Mouse (Mus musculus) cerebellum, adult 11 months (tissue): ENCODE measurements around the gene Lrba.

ENCODE experiments used
- DNase-seq: peaks from one replicate; pipeline ENCODE4 v3.0.0; 2022

Lrba gene

DNA sequence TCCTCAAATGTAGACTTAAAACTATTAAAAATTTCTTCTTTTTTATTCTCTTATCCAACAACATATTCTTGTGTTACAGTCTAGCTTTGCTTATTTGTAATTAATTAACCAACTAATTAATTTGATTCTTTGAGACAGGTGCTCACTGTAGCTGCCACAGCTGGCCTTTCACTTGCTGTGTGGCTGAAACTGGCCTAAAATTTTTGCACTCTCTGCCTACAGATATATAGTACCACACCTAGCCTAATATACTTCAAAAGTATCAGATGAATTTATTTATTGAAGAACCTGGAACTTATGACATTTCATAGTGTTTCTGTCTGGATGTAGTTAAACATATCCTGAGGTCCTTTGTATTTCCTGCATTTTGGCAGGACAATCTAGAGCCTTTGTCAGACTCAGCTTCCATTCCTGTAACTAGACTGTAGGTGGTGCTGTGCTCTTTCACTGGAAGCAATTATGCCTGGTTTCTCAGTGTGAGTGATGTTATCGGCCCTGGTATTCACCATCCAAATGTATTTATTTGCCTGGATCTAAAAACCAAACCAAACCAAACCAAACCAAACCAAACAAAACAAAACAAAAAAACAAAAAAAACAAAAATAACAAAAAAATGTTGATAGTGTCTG, 43.7 kb downstream of the Lrba start:
- DNase-seq: no peak

DNA sequence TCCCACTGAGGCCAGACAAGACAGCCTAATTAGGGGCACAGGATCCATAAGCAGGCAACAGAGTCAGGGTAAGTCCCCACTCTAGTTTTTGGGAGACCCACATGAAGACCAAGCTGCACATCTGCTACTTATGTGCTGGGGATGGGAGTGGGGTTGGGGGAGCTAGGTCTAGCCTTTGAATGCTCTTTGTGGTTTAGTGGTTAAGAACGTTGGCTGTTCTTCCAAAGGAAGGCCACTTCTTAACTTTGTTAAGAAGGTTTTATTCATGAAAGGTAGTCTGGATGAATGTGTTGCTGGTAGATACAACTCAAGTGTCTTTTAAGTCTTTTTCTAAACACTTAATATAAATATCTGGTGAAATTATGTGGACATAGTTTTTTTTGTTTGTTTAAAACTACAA, 51.2 kb downstream of the Lrba start:
- no peak for DNase-seq

DNA sequence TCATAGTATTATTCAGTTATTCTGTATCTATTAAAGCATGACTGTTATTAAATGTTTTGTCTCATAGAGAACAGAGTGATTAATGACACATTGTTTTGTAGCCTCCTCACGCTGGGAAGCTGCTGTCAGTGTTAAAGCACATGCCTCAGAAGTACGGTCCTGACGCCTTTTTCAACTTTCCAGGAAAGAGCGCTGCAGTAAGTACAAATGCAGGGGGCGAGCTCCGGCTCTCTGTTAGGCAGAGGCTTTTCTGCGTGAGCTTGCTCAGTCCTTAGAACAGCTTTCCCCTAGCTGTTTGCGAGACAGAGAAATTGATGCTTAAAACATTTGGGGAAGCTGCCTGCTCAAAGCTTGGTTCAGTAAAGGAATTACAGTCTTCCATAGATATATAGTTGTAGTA, 66.8 kb downstream of the Lrba start:
- DNase-seq: no peak

DNA sequence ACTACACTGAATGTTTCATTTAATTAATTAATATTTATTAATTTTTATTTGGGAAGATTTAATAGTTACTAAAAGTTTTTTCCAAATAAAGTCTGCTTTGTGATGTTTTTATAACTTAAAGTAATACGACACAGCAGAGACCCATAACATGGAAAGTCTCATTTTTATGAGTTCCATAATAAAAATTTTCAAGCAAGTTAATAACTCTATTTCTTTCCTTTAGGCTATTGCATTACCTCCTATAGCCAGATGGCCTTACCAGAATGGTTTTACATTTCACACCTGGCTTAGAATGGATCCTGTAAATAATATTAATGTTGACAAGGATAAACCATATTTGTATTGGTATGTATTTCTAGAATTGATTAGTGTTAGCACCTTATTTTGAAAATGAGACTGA, 70.4 kb downstream of the Lrba start:
- no peak for DNase-seq

DNA sequence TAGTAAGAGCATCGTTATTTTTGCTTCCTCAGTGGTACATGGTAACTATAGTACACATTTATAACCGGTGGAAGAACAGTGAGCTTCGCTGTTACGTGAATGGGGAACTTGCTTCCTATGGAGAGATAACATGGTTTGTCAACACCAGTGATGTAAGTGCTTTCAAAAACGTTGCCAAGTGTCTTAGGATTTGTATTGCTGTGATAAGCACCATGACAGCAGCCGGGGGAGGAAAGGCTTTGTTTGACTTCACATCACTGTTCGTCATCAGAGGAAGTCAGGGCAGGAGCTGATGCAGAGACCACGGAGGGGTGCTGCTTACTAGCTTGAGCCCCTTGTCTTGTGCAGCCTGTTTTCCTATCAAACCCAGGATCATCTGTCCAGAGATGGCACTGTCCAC, 71.7 kb downstream of the Lrba start:
- no peak for DNase-seq

DNA sequence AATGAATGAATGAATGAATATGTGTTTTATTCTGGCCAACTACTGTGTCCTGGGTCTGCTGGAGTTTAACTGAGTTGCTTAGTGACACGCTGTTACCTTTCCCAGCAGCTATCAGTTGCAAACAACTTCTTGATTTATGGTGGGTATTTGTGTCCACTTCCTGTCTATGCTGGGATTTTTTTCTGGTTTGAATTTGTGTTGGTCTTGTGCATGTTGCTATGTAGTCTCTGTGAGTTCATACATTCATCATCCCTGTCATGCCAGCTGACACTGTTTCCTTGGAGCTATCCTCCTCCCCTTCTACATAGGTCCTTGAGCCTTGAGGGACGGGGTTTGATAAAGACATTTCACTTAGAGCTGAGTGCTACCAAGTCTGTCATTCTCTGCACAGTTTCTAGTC, 84.4 kb downstream of the Lrba start:
- DNase-seq: no peak

DNA sequence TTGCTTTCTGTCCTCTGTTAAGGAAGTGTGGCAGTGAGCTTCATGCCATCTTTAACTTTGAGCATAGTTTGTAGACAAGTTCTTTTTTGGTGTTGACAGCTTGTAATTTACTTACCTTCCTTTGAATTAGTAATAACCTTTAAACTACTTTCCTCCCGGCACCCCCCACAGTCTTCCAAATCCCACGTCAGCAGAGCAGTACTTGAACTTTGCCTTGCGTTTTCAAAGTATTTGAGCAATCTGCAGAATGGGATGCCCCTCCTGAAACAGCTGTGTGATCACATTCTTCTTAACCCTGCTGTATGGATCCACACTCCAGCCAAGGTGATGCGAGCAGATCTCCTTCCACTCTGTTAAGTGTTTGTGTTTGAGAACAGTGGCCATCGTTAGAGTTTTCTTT, 85.7 kb downstream of the Lrba start:
- no peak for DNase-seq

DNA sequence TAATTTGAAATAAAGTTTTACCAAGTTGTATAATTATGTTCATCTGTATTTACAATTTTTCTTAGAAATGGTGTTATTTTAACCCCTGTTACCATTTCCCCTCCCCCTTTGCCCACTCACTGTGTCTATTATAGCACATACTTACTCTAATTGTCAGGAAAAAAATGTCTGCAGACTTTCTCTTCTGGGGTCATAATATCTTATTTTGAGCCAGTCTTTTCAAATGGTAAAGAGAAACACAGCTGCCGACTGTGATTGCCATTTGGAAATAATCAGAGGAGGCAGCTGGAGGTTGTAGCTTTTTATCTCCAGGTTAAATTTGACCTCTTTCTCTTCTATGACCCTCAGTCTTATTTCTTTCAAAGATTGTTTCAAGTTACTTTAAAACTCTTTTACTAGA, 86.9 kb downstream of the Lrba start:
- DNase-seq: no peak

DNA sequence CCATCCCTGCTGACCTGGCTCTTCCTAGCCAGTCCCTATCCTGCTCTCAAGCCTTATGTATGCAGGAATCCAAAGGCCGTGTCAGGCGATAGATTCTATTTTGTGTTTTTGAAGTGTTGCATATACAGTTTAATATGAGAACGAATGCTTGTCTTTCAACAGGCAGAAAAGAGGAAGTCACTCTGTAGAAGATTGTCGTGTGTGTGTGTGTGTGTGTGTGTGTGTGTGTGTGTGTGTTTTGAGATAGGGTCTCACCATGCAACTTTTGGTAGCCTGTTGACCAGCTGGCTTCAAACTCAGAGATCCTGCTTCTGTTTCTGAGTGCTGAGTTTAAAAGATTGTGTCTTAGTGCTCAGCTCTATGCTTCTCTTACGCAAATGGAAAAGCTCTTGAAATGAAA, 93.2 kb downstream of the Lrba start:
- no peak for DNase-seq

DNA sequence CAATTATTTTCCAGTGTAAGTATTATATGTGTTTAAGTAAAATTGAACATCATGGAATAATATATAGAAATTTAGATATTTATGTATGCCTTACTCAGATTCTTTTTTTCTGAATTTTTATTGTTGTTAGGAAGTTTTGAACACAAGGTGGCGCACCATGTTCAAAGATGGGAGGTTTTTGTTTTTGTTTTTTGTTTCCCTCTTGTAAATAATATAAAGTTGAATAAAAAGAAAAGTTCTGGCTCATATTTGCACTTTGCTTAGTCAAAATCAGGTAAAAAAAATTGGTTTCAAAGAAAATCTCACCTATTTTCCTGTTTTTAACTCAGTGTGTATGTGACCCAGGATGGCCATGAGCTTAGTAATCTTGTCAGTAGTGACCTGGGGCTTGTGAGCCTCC, 104.1 kb downstream of the Lrba start:
- DNase-seq: no peak

DNA sequence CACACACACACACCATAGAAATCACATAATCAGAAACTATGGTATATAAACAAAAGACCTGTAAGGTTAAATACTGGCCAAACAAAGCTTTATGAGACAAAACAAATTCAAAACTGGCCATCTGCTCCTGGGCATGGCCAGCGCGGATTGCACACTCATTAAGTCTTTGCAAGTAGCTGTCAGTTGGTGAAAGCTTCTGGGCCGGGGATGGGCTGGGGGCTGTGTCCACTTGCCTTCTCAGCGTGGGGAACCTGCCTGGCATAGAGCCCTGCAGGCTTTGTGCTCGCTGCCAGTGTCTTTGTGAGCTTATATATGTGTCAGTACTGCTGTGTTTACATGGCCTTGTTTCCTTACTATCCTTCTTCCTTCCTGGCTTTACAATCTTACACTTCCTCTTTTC, 118.8 kb downstream of the Lrba start:
- no peak for DNase-seq

DNA sequence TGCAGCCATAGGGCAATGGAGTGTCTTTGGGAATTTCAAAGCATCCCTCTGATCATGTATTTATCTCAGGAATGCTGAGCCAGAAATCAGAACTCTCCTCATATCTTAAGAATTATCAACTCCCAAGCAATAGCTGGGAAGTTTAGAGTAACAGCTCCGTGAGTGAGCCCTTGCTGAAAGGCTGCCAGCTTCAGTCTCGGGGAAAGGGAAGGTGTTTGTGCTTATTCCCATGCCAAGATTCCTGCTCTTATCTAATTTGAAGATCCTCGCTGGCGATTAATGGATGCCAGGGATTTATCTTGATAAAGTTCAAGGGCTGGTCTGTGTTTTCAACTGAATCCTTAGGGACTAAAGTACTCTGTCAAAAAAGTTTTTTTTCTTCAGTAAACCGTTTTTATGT, 138.0 kb downstream of the Lrba start:
- DNase-seq: no peak

DNA sequence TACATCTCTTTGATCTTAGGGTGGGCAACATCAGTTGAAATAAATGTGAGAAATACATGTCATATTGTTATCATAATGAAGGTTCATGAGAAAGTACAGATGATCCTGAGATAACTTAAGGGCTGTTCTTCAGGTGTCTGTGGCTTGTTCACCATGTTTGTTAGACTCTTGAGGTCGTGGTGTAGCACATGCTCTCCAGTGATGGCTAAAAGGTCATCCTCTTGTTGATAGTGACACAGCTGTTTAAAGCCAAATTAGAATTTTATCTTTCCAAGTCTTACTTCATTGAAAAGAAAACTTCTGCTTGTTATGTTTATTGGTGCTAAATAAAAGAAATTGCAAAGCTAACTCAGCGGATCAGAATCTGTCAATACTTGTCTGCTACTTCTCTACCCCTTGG, 147.0 kb downstream of the Lrba start:
- DNase-seq: no peak

DNA sequence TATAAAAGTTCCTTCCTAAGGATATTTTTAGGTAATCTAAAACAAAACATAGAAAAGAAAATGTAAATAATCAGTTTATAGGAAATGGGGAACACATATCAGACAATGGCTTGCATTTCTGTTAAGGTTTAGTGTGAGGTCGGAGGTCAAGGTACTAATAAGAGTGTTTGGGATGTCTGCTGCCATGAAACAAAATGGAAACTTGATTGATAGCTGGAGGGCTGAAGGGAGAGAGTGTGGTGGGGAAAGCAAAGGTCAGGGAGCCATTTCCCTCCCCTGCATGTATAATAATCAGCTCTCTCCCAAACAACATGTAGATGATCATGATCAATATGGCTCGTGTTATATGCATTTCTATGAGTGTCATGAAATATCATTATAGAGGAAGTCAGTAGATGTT, 150.8 kb downstream of the Lrba start:
- DNase-seq: no peak

DNA sequence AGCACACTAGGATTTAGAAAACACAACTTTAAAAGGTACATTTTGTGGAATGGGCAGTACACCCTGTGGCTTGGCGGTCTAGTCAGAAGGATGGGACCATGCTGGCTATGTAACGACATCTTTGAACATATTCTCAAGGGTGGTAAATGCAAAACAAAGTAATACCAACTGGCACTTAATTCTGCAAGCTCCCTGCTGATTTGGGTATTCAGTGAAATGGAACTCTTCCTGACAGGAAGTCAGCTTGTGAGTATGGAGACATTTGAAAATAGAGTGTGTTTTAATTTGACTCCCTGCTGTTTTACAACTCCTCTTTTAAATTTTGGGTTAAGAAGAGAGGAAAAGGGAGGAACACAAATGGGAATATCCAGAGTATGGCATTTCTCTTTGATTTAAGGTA, 158.1 kb downstream of the Lrba start:
- no peak for DNase-seq

DNA sequence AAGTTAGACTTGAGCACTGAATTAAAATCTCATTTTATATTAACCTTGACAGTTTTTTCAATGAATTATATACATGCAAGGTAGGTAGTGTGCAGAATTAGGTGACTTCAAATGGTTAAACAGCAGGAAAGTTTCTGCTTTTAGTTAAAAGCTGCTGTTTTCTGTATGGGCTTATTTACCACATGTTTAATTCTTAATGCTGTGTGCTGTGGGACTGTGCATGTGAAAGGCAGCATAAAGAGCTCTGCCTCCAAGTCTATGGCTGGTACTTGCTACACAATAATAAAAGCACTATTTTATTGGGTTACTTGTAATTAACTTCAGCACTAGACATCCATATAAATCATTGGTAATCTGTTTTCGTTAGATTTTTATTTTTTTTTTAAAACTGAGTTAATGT, 160.6 kb downstream of the Lrba start:
- no peak for DNase-seq

DNA sequence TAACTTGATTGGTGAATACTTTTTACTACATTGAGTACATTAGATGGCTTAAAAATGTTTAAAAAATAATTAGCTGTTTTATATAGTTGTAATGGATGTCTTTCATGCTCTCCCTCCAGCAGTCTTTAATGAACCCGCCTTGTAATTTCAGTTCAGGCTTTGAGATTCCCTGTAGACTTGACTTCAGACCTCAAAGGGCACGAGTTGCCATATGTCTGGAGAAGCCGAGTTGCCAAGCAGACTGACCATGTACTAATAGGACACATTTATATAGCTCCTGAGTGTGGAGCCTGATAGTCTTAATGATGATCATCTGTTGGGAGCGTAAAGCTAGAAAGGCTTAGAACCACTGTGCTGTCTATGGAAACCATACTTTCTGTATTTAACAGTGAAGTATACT, 161.8 kb downstream of the Lrba start:
- DNase-seq: no peak

DNA sequence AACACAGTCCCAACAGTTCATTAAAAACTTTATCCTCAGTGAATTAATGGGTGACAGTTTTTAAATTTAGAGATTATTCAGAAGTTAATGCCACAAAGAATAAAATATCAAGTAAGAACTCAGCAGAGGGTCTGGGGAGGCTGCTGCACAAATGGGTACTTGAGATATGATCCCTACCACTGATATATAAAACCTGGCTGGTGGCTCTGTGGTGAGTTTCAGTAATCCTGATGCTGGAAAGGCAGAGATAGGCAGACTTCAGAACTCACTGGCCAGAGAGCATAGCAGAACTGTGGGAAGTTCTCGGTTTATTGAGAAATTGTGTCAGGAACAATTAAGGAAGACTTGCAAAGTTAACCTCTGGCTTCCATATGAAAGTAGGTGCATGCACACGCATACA, 199.3 kb downstream of the Lrba start:
- no peak for DNase-seq

DNA sequence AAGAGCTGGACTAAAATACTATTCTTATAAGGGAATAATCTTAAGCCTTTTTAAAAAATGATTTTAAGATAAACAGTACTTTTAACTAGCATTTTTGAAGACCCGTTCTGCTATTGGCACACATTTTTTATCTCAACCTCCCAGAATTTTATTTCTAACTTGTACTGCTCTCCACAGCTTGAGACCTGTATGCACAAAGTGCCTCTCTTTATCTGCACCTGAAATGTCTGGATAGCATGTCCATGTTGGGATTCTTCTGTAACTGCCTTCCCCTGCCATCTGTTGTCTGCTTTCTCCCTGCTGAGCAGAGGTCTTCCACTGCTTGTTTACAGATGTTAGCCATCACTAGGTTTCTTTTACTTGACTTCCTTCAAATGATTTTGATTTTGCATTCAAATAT, 202.3 kb downstream of the Lrba start:
- DNase-seq: no peak

DNA sequence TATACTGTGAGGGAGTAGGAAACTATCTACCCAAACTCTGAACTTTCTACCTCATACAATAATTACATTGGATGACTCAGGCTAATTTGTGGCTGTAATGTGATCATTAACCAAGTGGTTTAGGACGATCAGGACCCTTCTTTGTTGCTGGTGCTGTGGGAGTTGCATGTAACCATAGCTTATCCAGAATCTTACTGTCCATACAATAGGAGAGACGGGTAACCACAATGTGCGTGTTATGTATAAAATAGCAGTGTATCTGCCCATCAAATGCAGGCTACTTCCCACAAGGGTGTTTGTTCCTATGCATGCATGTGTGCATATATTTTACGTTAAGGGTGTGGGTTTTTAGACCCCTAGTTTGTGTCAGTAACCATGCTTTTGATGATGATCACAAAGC, 219.0 kb downstream of the Lrba start:
- no peak for DNase-seq

DNA sequence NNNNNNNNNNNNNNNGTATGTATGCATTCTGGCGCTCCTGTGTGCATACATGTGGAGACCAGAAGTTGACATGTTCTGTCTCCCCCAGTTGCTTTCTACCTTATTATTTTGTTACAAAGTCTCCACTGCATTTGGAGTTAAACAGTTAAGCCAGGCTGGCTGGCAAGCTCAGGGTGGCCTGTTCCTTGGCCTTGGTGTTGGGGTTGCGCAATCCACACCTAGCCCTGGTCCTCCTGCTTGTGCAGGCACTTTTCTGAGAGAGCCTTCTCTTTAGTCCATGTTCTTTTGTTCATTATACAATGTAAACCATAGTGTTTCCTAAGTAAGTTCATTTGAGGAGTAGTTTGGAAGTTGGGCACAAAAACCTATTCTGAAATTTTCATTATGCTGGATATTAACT, 226.7 kb downstream of the Lrba start:
- no peak for DNase-seq

DNA sequence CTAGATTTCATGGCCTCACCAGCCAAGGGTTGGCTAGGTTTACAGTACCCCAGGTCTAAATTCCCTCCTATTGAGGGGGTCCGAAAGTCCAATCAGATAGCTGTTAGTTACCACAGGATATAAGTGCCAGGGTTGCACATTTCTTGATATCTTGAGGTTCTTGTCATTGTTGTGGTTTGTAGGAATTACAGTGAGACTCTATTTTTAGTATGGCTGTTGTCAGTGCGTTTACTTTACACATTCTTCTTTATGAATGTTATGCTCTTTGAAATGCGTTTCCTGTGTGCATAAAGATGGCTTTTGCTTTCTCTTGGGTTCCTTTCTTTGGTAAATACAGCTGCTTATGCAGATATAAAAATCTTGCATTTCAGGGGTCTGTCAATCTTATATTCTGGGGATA, 237.1 kb downstream of the Lrba start:
- DNase-seq: no peak

DNA sequence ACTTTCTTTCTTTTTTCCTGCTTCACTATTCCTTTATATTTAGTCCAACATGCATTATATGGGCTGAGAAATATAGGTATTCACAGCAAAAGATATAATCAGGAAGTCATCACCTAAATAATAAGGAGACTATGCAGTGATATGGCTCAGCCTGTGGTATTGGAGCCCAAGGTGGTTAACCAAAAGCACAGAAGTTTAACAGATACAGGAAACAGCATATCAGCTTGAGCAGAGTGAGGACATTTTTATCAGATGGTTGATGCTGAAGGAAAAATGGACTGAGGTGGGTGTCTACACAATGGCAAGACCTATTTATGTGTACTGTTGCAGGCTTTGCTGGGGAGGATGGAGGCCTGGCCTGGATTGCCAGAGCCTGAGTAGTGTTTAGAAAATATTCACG, 265.5 kb downstream of the Lrba start:
- no peak for DNase-seq

DNA sequence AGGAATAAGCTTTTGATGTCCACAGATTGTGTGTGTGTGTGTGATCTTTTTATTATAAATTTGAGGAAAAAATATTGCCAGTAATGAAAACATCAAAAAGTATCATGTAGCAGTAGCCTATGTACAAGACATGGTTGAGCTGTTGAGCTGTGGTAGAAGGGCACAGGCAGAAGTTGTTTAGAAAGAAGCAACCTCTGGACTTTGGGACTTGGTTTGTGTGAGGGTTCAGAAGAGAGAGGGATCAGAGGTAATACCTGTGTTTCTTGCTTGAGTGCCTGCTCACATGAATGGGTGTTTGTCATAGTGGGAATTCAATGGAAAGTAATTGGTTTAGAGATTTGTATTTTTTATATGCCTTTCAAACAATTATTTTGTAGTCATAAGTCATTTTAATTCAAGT, 276.1 kb downstream of the Lrba start:
- no peak for DNase-seq

DNA sequence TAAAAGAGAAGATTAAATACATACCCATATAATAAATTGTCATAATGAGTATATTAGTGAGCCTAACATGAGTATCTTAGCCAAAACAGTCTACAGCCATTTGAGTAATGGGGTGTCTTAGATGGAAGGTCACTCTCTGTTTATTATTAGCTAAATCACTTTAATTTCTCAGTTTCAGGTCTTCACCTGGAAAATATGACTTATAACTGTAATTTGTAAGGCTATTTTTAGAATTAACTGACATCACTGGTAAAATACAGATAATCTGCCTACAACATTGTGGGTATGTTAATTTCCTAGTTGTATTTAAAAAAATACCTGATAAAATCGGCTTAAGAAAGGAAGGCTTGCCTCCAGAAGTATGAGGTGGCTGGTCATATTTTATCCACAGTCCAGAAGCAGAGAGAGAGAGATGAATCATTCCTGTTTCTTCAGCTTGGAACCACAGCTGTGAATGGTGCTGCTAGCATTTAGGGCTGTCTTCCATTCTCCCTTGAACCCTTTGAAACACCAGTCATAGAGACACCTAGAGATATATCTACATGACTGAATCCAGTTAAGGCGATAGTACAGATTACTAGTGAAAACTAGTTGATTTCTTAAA, 294.1 kb downstream of the Lrba start:
- DNase-seq: no peak
